Mouse (Mus musculus): ENCODE data around the gene Hist2h3c1.
"Not testable (repeated sequence)": the region's sequence is repeated elsewhere in the genome, so short reads cannot be mapped to it uniquely, and the experiment has no call there.

Gene Hist2h3c1

DNA sequence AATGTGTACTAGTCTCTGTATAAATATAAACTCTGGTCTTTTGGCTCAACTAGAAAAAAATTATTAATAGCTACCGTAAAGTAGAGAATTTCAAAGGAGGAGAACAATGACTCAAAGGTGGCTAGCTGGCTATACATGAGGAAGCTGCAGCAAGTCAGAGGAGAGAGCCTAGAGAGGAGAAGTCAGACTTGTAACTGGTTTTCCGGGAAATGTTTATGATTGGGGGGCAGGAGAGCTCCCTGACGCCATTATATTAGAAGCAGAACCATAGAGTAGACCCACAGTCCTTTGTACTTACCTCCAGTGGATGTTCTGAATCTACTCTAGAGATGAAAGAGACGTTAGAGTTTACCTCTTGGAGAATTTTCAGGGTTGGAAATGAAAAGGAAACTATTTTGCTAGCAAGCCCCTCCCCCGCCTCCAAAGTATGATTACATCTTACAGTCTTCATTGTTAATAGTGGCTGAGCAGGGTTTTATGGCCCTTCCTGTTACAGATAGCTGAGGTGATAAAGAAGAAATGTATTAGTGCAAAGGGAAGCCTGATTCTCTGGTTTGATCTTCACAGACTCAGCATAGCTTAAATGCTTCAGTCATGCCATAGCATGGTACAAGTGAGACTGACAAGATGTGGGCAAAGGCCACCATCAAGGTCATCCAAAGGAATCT is 9.6 kb downstream of the Hist2h3c1 start:
- DNase-seq (ENCODE audit: low spot score in 2 of 2), result no peak

DNA sequence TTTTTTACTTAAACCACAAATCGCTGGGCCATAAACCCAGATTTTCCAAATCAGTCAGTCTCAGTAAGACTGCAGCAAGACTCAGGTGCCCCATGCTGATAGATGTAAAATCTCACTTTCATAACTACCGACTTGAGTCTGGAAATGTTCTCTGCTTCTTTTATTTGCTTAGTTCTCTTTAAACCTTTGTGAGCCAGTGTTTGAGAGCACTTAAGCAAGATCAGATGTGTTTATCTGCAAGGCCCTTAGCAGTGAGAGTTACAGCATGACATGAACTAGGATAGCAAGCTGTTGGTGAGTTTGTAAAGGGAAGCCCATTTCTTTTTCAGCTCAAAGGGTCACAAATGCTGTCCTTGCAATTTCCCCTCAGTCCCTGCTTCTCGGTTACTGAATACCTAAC is 10.7 kb downstream of the Hist2h3c1 start:
- DNase-seq (ENCODE audit: low spot score in 2 of 2), result no peak

DNA sequence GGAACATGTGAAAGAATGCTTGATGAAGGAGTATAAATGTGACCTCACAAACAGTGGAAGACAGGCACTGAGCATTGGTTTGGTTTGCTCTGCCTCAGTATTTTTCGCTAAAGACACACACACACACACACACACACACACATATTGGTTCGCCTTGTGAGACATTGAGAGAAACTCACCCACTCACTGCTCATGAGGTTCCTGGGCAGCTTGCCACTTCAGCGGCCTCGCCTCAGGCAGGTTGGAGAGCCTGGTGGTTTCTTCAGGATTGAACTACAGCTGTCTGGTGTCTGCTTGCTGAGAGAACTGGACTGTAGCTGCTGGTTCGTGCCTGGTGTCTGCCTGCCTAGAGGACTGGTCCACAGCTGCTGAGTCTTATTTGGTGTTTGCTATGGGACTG is 13.7 kb downstream of the Hist2h3c1 start:
- DNase-seq (ENCODE audit: low spot score in 2 of 2), result no peak

DNA sequence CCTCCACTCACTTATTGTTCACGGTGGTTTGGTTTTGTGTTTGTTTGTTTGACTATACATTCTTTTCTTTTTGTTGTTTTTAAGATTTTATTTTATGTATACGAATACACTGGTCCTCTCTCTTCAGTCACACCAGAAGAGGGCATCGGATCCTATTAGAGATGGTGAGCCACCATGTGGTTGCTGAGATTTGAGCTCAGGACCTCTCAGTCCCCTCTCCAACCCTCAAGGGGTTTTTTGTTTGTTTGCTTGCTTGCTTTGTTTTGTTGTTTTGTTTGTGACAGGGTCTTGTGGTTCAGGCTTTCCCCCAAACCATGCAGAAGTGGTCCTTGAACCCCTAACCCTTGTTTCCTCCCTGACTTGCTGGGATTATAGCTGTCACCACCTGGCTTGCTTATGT is 15.1 kb downstream of the Hist2h3c1 start:
- DNase-seq (ENCODE audit: low spot score in 2 of 2), result no peak

DNA sequence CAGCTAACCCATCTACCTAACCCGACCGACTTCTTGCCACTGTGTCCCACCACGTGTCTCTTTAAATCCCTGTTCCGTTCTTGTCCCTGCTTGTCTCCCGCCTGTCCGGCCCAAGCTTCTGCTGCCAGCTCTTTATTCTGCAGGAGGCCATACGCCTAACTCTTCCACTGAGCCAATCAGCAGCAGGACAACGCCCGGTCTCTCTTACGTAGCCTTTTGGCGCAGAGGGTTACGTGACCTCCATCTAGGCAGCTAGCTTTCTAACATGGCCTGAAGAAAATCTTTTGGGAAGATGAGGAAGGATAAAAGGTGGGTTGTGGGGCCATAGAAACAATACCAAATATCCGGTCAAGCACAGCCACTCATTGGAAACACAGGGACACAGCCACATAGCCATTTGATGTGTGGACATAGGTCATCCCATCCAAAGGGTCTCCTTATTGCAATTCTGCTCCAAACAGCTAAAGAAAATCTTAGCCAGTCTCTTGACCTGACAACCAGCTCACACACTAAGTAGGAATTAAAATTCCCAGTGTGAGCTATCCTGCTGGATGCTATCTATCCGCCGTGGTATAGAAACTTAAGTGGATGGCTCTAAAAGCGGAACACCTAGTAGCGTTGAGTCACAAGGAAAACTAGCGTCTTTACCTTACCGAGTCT is 15.9 kb downstream of the Hist2h3c1 start:
- DNase-seq (ENCODE audit: low spot score in 2 of 2), result peak; percentile 70 to 73

DNA sequence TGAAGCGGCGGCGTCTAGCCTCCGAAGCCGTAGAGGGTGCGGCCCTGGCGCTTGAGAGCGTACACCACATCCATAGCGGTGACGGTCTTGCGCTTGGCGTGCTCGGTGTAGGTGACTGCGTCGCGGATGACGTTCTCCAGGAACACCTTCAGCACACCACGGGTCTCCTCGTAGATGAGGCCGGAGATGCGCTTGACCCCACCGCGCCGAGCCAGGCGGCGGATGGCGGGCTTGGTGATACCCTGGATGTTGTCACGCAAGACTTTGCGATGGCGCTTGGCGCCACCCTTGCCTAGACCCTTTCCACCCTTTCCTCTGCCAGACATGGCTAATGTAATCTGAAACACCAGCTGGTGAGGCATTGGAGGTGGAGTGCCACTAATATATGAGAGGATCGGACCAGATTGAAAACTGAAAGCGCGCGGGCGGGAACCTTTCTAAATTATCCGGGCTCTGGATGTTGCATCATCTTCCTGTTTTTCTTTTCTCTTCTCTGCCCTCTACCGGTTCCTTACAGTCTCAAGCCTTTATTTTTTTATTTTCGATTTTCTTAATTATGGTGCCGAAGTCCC is 16.6 kb downstream of the Hist2h3c1 start, which contains the start of gene Hist2h4:
TSS of gene Hist2h4 (minus strand) at position 333 of the 572 bp plus-strand sequence.
- DNase-seq (ENCODE audit: low spot score in 2 of 2), result peak; percentile 95

DNA sequence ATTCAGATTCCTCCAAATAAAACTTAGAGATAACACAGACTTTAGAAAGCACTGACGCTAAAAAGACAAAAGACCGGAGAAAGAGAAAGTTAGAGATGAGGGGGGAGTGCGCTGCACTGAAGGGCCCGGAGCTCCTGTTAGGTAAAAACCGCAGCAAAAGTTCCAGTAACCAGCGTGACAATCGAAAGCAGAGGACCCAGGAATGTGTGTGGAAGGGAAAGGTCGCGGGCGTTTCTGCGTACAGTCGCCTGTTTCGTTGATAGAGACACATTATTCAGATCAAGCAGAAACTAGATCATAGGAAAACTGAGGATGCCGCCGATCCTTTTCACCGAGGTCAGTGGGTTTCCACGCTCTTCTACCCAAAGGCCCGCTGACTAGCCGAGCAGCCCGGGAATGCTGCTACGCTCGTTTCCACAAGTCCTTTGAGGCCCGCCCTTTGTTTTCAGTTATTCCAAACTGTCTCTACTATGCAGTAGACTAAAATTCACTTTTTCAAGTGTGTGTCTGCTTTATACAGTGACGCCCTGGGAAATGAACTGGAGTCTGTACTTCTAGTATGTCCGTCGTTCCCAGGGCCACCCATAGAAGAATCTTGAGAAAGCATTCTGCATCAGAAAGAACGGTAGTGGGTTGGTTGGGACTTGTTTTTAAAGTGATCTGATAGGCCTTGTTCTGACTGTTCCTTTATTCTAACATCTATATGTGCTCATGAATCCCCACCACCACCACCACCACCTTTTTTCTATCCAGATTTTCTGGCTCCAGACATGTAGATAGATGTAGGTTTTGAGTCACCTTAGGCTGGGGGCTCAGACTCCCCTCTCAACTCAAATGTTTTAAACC is 17.3 kb downstream of the Hist2h3c1 start:
- peak in 1 of 2 experiments; percentile 32 for DNase-seq (ENCODE audit: low spot score in 2 of 2)

DNA sequence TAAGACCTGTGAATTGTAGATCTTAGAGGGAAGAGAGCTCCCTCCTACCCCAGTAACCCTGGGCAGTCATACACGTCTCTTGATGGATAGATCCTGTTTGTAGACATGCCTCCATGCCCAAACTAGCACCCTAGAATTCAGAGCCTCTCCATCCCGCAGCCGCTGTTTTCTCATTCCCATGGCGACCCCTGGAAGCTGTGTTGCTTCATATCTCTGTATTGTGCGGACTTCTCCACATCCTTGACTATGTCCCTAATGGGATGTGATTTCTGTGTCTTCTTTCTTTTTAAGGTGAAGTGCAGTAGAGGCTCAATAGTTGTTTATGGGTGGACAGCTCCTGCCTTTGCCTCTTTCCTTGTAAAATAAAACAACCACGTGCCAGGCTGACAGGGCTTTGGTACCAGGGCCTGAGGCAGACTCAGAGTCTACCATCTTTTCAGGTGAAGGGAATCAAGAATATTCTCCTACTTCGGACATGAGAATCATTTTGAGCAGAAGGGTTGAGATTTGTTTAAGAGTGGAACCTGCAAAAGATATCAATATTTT is 18.0 kb downstream of the Hist2h3c1 start:
- DNase-seq (ENCODE audit: low spot score in 2 of 2), result no peak

DNA sequence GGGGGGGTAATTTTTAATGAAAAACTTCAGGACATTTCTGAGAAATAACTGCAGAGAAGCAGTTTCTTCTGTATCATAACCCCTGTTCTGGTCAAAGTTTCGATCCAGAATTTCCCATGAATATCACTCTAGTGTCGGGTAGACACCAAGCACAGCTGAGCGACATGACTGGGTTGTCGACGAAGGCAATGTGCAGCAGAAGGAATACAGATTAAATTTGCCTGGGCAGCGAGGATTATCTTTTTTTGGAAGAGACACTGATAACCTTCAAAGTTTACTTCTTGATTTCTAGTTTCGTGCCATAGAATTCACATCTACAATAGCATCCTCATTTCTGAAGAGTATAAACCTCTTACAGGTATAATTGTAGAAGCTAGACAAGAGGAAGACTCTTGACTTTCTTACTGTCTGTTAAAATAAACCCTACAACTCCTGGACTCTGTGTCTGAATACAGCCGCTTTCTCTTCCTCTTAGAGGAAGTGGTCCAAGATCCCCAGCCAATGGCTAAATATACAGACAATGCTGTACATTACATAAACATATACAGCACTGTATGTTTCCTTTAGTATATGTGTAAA is 19.7 kb downstream of the Hist2h3c1 start:
- no peak for DNase-seq (ENCODE audit: low spot score in 2 of 2)

DNA sequence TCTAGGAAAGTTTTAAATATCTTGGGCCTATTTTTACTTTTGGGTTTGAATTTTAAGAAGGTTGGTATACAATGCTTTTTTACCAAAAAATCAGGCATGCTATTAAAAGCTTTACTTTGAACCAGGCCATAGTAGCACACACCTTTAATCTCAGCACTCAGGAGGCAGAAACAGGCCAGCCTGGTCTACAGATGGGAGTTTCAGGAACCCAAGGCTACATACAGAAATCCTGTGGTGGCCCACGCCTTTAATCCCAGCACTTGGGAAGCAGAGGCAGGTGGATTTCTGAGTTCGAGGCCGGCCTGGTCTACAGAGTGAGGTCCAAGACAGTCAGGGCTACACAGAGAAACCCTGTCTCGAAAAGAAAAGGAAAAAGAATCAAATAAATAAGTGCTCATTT is 21.1 kb downstream of the Hist2h3c1 start:
- DNase-seq (ENCODE audit: low spot score in 2 of 2), result no peak

DNA sequence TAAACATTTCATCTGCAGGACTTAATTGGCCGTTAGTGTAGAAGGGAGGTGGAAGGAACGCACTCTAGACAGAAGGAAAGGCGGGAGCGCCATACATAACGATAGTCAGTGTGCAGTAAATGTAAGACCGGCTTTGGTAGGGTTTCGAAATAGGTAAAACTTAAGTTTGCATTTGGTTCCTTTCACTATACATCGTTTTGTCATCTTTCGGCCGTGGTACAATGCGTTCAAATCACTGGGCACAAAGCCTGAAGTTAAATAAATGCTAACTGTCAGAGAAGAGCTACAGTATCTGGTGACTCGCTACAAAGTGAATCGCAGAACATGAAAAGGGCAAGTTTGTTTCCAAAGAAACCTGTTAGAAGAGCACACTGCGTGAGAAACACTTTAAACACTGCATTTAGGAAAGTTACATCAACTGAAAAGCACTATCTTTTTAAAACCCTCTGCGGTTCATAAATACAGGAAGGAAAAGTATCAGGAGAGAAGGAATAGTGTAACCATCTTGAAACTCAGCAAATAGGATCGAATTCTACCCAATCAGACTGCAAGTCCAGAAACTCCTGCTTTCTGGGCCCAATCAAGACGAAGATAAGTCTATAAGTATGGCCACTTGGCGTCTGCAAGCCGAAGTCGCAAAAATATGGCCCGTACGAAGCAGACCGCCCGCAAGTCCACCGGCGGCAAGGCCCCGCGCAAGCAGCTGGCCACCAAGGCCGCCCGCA is 21.7 kb downstream of the Hist2h3c1 start, which contains the start of gene Hist2h3b:
TSS of gene Hist2h3b (plus strand) at position 604 of the 725 bp plus-strand sequence.
- DNase-seq (ENCODE audit: low spot score in 2 of 2), result peak; percentile 60 to 74

DNA sequence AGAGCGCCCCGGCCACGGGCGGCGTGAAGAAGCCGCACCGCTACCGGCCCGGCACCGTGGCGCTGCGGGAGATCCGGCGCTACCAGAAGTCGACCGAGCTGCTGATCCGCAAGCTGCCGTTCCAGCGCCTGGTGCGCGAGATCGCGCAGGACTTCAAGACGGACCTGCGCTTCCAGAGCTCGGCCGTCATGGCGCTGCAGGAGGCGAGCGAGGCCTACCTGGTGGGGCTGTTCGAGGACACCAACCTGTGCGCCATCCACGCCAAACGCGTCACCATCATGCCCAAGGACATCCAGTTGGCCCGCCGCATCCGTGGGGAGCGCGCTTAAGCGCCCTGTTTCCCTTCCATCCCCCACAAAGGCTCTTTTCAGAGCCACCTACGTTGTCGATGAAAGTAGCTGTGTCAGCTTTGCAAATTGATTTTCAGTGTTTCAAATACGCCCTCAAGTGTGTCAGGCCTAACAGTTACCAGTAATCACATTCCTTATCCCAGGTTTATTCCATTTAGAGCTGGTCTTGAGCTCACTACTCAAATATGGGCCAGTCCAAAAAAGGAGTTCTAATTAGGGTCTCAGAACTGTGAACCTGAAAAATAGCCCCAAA is 22.4 kb downstream of the Hist2h3c1 start:
- not testable (repeated sequence) for DNase-seq (ENCODE audit: low spot score in 2 of 2)

DNA sequence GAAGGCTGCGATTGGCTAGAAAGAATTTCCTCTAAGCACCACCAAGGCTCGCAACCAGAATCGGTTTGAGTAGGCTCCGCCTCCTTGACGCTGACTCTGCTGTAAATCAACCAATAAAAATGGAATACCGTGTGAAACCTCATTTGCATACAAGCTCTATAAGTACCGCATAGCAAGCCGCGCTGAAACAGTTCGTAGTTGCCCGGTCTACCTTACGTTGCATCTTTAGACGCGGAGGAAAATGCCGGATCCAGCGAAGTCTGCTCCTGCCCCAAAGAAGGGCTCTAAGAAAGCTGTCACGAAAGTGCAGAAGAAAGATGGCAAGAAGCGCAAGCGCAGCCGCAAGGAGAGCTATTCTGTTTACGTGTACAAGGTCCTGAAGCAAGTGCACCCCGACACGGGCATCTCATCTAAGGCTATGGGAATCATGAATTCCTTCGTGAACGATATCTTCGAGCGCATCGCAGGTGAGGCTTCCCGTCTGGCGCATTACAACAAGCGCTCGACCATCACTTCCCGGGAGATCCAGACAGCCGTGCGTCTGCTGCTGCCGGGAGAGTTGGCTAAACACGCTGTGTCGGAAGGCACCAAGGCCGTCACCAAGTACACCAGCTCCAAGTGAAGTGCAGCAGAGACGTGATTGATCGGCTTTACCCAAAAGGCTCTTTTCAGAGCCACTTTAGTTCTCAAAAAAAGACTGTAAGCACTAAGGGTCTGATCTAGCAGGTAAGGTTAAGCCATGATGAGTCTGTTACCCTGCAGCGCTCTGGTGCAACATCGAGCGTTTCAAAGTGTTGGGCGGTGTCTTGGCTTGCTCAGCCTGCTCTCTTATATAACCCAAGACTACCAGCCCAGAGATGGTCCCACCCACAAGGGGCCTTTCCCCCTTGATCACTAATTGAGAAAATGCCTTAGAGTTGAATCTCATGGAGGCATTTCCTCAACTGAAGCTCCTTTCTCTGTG is 23.3 kb downstream of the Hist2h3c1 start, which contains the start of gene Hist2h2bb:
TSS of gene Hist2h2bb (plus strand) at position 242 of the 964 bp plus-strand sequence.
- DNase-seq (ENCODE audit: low spot score in 2 of 2), result peak; percentile 91

DNA sequence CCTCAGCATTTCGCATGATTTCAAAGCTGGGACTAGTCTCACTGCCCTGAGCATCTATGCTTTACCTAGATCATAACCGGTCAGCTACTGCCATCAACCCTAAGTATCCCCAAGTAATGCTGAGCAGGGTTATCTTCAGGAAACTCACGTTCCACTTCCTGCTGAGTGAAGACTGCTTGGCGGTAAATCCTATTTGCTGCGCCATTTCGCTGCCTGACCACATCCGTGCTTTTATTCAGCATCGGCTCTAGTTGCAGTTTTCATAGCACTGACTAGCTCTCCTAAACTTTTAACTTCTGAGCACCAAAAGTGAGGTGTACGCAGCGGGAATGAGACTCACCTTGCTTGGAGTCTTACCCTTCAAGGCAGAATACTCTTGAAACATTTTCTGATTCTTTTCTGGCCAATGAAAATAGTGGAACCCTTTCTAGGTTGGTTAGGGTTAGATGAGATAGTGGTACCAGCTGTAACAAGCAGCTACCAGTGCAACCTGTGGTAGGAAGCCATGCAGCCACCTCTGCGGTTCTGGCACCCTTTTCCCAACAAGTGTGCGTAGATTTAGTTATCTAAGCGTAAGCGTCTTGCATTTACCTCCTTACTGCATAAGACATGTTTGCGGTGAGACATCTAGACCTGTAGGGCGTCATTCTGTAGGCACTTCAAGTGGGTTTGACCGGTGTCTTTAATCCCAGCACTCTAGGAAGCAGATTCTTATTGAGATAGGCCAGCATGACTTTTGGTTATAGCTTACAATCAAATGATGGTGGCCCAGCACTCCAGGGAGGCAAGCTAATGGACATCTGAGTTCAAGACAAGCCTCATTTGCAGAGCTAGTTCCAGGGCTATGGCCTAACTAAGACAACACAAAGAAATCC is 27.3 kb downstream of the Hist2h3c1 start:
- DNase-seq (ENCODE audit: low spot score in 2 of 2), result no peak

DNA sequence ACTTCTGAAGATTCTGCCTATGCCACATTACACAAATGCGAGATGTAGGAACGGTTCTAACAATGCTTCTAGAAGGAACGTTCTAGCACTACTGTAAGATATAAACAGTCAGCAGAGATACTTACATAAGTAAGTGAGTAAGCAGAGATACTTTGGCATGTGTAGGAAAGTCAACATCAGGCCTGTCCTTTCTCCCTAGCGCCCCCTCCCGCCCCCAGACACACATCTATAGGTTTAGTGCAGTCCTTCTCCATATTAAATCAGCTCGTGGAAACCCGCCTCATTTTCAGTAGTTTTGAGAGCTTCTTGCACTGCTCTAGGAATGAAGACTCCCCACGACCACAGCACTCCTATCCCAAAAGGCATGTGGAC is 30.9 kb downstream of the Hist2h3c1 start:
- peak in 1 of 2 experiments; percentile 56 for DNase-seq (ENCODE audit: low spot score in 2 of 2)

DNA sequence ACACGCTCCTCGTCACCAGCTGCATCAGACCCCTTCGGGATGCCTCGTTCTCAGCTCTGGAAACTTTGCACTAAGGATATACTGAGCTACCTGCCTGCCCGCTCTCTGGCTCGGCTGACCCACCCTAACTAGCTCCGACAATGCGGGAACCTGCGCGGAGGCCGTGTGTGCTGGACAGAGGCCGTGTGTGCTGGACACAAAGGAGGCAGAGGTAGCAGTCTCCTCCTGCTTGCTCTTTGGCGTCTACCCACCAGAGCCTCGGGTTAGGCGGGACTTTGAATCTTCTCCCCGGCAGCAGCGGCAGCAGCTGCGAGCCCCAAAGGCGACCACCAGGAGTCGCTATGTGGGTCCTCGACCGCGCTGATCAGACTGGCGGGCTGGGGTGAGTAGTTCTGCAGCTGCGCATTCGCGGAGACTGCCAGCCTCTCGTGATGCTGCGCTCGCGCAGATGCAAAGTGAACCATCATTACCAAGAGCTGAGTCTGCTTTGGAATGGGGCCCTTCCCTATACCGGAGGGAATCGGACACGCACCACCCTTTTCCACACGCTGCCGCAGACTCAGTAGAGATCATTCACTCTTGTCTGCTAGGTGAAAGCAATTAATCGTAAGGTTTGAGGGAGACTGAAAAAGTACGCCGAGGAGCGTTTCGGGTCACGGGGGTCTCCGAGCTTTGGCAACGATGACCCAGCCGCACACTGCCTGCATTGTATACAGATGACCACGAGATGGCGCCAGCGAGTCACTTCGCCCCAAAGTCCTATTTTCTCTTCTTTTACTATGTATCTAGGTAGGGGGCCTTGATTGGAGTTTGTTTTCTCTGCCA is 31.5 kb downstream of the Hist2h3c1 start:
- peak; percentile 92 for DNase-seq (ENCODE audit: low spot score in 2 of 2)

DNA sequence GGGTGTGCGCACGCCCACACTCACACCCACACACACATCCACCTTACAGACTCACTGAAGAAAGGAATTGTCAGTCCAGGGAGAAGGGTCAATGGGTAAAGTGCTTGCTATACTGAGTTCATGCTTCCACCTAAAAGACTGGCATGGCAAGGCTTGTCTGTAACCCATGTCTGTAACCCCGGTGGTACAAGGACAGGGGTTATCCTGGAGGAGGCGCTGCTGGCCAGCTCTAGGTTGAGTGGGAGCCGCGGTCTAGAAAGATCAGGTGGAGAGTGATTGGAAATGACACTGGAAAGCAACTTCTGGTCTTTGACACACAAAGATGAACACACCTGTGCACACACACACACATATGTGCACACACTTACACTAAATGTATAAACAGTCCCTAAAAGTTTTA is 34.2 kb downstream of the Hist2h3c1 start:
- DNase-seq (ENCODE audit: low spot score in 2 of 2), result no peak

Data from frontal cortex, postnatal 10 days (tissue).